Mouse (Mus musculus): Measurements from ENCODE around the gene Vat1l. TPM values are rescaled to one million over a fixed set of nuclear protein-coding genes. Genes with fewer than 3 reads are reported as not detected.

The Vat1l gene
- not detected for total RNA-seq (2023)

GRCm38 (mm10) chr8:114205221-114205901 is at the start of gene Vat1l:
TSS of gene Vat1l (plus strand) at chr8:114205612.

GRCm38 (mm10) chr8:114417786-114418185 is 212.4 kb downstream of the Vat1l start, which contains the start of gene Clec3a:
TSS of gene Clec3a (plus strand) at chr8:114418086.

Other genes with a start within 250 kb of the Vat1l start
- gene Nudt7, start 72.1 kb upstream of the Vat1l start, total RNA-seq (2023), result 1 to 10 TPM; 5.5 to 7.7 TPM
- gene Clec3a, start 212.5 kb downstream of the Vat1l start, total RNA-seq (2023), result not detected
- 10 to 100 TPM; 14.0 to 14.1 TPM for gene Wwox, start 234.0 kb downstream of the Vat1l start, total RNA-seq (2023)

All from monocyte, adult 59 days (primary cell).